Mouse (Mus musculus) granulocyte monocyte progenitor cell, adult 5-6 weeks (primary cell): ENCODE data around the gene Smyd3. TPM values are rescaled to one million over a fixed set of nuclear protein-coding genes. Genes with fewer than 3 reads are reported as not detected.
A peak's percentile ranks its signal among the peaks of the same experiment; 100 is the strongest.

Source experiments
- ATAC-seq: replicated peaks from 2 replicates; pipeline ENCODE4 v1.8.0; 2016; ENCODE audit warnings: mild to moderate bottlenecking, moderate TSS enrichment, inconsistent platforms; ENCODE audit not compliant: poor library complexity, severe bottlenecking
- total RNA-seq, 2 experiments: library from RNA; stranded (forward) in 1 of 2; stranded (reverse) in 1 of 2; fragments of 200-712, 200-1000 nt in 1 of 2; fragments of >200 nt in 1 of 2; fragmentation: Nextera tagmentation in 1 of 2; gene quantifications; 2 replicates each; pipeline ENCODE4 v1.2.3; 2014 to 2017

Gene Smyd3
- total RNA-seq, 2 experiments from 2014 or later, result 30.2 to 34.9 TPM

DNA sequence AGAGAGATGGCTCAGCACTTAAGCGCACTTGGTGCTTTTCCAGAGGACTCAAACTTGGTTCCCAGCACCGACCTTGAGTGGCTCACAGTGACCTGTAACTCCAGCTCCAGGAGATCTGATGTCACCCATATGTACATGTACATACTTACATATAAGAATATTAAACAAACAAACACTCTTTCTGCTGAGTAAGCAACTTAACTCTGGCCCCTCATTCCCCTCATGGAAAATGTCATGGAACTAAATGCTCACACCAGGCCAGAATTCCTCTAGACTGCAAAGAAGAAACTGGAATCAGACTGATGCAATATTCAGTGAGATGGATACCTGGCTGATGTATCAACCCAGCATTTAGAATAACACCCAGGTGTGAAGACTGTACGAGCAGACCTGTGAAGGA lies 21.2 kb upstream of the Smyd3 start:
- ATAC-seq, result no peak

GRCm38 (mm10) chr1:179519901-179520300 lies 2.1 kb upstream of the Smyd3 start:
- ATAC-seq, result no peak

DNA sequence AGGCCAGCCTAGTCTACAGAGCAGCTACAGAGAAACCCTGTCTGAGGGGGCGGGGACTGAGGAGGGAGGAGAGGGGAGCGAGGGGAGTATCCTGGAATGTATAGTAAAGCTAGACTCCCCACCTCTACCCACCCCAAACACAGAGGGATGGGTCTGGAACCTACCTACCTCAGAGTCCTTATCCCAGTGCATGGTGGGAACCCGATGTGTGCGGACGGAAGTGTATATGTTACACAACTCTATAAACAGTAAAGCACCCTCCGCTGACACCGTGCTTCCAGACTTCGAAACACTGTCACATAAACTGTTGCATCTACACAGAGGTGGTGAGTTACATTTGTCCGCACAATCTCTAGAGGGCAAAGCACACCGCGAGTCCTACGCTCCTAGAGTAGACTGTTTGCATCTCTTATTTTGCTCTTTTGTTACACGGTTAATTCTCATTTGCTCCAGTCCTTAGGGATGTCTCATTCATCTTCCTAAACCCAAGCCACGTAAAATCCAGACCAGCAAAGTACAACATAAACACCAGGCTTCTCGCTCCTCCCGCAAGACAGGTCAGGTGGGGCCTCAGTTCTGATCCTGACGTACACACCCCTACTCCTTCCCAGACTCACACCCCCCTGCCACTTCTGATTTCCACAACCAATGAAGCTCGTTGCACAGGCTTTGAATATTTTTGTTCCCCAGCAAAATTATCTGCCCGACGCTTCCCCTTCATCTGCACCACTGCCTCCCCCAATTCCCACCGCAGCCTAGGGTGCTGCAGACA lies 714 bp downstream of the Smyd3 start:
- ATAC-seq, result peak; percentile 78

DNA sequence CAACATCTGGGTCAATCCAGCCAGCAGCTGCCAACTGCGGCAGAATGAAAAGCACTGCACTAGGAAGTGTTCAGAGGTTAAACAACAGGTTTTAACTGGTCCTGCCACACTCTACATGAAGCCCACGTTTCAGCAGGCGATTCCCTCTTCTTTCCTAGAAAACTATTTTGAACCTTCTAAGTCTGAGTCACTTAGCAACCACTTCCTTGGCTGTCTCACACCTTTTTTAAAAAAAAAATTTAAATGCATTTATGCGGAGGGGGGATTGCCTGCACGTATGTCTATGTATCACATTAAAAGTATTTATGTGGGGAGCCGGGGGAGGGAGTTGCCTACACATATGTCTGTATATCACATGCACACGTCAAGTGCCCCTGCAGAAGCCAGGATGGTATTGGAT lies 5.9 kb downstream of the Smyd3 start:
- no peak for ATAC-seq

- no peak for ATAC-seq
Measured at GRCm38 (mm10) chr1:179510546-179511340, 7.1 kb downstream of the Smyd3 start.

GRCm38 (mm10) chr1:179506530-179507315 lies 11.1 kb downstream of the Smyd3 start:
- peak; percentile 74 for ATAC-seq

GRCm38 (mm10) chr1:179502565-179502964 lies 15.3 kb downstream of the Smyd3 start:
- ATAC-seq, result peak; percentile 55; the same call in 1 of the 2 replicates

DNA sequence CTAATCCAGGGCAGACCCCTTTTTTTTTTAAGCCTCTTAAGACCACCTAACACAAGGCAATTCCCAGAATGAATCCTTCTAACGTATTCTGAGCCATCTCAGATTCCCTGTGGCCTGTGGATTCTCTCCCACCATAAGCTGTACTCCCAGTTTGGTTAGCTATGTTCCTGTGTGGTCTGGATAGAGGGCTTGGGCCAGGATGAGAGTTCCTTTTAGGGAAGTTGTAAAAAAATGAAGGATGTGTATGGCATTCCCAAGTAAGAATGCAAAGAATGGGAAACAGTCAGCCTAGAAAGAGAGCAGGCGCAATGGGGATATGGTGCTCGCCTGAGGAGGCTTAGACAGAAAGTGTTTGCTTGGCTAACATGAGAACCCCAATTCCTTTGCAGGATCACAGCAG lies 18.6 kb downstream of the Smyd3 start:
- no peak for ATAC-seq

DNA sequence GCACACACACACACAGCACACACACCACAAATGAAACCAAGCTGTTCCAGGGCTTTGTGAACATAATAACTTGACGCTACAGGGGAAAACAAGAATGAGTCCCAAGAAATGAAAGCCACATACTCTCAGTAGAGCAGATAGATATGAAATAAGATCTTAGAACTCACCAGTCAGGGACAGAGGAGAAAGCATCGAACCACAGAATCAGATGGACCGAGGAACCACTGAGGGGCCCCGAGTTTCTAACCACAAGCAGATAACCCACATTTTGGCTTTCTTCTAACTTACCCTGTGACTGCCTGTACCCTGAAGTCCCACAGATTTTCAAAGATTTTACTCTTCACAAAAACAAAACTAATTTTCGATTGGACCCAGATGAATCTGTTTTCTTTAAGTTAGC lies 24.9 kb downstream of the Smyd3 start:
- no peak for ATAC-seq

- no peak for ATAC-seq
Measured at GRCm38 (mm10) chr1:179488520-179488919, 29.3 kb downstream of the Smyd3 start.

DNA sequence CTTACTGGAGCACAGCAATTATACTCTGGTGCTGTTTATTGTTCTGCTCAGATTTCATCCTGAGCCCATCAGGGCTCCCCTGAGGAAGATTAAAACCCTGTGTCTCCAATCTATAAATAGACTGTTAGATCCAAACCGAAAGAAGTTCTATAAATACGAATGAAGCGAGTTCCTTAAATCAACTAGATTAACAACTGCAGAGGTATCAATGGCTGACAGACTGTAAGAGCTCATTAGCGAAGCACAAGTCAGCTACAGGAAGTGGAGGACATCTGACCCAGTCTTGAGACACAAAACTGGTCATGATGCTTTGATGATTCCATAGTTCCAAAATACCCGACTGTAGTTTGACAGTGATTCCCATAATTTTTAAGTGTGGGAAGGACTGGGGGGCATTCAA lies 29.9 kb downstream of the Smyd3 start:
- ATAC-seq, result peak; percentile 48; the same call in 1 of the 2 replicates

- no peak for ATAC-seq
Measured at GRCm38 (mm10) chr1:179487238-179487637, 30.6 kb downstream of the Smyd3 start.

- ATAC-seq, result no peak
Measured at GRCm38 (mm10) chr1:179485784-179486540, 31.9 kb downstream of the Smyd3 start.

DNA sequence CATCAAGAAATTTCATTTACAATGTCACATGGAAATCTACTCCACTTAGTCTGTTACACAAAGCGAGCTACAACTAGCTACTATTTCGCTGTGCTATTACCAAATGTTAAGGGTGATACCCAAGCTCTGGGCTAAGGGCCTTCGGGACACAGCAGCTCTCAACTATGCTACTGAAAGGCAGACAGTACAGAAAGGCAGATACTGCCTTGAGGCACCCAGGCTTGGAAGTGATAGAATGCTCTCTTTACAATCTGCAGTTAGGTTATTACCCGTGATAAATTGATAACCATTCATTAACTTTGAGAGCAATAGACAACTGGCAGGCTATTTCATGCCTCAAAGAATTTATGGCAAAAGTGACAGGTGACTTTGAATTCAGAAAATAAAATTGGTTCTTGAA lies 37.0 kb downstream of the Smyd3 start:
- no peak for ATAC-seq

DNA sequence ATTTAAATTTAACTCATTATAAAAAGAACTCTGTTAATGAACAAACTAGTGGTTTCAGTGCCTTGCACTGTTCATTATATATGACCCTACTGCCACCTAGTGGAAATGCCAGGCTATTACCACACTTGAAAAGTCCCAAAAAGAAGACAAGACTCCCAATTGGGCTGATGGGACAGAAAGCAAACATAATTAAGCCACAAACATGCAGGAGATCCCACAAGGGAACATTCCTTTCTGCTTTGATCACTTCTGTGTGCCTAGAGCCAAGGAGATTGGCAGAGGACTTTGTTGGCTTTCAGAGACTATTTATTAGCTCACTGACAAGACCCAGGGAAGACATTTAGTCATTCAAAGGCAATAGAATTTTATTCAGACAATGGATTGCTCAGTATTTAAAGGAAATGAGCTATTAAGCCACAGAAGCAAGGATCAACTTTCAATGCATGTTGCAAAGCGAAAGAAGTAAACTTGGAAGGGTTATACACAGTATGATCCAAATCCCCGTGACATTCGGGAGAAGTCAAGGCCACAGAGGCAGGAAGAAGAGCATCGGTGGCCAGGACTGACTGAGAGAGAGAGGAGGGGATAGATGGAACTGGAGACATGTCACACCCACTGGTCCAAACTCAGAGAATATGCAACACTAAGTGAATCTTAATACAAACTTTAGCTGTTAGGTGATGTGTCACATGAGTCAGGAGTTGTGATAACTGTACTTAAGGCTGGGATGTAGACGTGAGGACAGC lies 40.5 kb downstream of the Smyd3 start:
- peak; percentile 78 for ATAC-seq

DNA sequence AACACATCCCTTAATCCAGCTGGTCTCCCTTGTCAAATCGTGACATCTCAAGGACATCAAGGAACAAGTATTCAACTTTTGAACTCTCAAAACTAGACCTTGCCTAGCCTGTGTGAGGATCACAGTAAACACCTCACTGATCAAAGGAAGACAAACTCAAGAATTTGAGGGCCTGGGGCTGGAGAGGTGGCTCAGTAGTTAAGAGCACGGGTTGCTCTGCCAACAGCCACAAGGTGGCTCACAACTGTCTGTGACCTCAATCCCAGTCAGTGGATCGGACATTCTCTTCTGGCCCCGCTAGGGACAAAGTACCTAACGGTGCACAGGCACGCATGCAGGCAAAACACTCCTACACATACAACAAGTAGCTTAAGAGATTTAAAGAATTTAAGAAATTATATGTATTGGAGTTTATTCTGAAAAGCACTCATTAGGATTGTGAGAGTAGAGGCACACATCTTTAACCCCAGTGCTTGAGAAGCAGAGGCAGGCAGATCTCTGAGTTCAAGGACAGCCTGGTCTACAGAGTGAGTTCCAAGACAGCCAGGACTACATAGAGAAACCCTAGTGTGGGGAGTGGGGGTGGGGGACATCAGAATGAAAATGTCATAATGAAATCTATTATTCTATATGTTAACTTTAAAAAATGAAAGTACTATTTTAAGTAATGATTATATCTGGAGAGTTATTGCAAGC lies 41.2 kb downstream of the Smyd3 start:
- ATAC-seq, result no peak

DNA sequence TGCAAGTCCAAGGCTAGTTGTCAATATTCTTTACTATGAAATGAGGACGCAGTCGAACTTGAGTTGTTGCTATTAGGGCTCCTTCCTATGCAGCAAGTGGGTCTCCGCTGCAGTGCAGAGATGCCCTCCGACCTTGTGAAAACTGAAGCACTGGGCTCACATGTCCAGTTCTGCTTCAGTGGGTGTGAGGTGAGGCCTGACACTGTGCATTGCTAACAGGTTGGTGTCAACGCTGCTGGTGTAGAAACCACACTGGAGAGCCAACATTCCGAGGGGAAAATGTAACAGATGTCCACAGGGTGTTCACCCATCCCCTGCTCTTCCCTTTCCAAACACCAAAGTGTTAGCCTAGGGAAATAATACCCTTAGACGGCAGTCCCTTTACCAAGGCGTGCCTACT lies 43.1 kb downstream of the Smyd3 start:
- no peak for ATAC-seq

DNA sequence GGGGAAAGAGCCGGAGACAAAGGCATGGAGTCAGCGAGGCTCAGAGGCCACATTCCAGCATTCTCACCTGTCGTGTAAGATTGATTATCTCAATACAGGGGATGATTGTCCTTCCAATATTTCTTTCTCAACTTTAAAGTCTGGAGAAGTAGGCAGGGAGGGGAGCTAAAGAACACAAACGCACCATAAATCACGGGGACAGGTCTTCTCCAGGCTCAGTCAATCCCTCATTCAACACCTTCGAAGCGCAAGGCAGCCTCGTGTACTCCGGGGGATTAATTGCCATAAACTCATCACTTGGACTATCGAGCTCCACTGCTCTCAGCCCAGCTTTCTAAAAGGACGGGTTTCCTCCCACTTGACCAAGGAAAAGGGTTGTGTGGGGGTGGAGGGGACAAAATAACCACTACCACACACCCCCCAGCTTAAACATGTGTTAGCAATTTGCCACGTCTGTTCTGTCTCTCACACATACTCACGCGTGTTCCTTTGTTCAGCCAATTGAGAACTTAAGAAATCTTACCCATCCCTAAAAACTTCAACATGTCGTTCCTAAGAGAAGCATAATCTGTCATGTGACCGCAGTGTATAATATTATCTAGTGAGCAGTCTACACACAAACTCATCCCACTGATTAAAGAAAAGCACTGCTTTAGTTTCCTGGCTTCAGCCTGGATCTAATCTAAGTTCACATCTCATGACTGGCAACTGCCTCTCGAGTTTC lies 43.8 kb downstream of the Smyd3 start:
- no peak for ATAC-seq
